Mouse (Mus musculus) heart, embryonic 14.5 days (tissue): ENCODE measurements around the gene Rtp1. TPM values are rescaled to one million over a fixed set of nuclear protein-coding genes. Genes with fewer than 3 reads are reported as not detected.

ENCODE experiments used
- ATAC-seq: fragments of 200-750 bp; cut with Nextera tagmentation; 2 replicates; pipeline ENCODE4 v1.8.0; 2017; ENCODE audit warnings: low read depth, moderate TSS enrichment; ENCODE audit not compliant: insufficient number of reproducible peaks, insufficient read depth, low FRiP score
- H3K27ac ChIP-seq, 2 experiments: fragments of 200-500 bp in 1 of 2; fragments of 300-500 bp in 1 of 2; sonication (generic) in 1 of 2; replicated peaks in 1 of 2; 2 replicates each; pipeline ENCODE4 v1.5.1; 2012 to 2014; ENCODE audit warnings: low read depth in 2 of 2, low read length in 2 of 2, control low read depth in 1 of 2, mild to moderate bottlenecking in 1 of 2, mixed read lengths in 1 of 2; ENCODE audit not compliant: control insufficient read depth in 1 of 2, insufficient read depth in 1 of 2
- H3K27me3 ChIP-seq: fragments of 300-500 bp; sonication (generic); 2 replicates; pipeline ENCODE4 v1.6.1; 2014; ENCODE audit warnings: mild to moderate bottlenecking, low read length, control low read depth; ENCODE audit not compliant: control insufficient read depth, insufficient read depth
- H3K36me3 ChIP-seq: fragments of 300-500 bp; sonication (generic); 2 replicates; pipeline ENCODE4 v1.6.1; 2014; ENCODE audit warnings: mild to moderate bottlenecking, control low read depth, low read length, mixed read lengths; ENCODE audit not compliant: control insufficient read depth, insufficient read depth
- H3K4me1 ChIP-seq, 2 experiments: fragments of 200-500 bp in 1 of 2; fragments of 300-500 bp in 1 of 2; sonication (generic) in 1 of 2; 2 replicates each; pipeline ENCODE4 v1.6.1; 2012 to 2014; ENCODE audit warnings: low read length in 2 of 2, control low read depth in 1 of 2, mixed read lengths in 1 of 2; ENCODE audit not compliant: control insufficient read depth in 2 of 2, insufficient read depth in 2 of 2
- H3K4me2 ChIP-seq: fragments of 300-500 bp; sonication (generic); 2 replicates; pipeline ENCODE4 v1.6.1; 2014; ENCODE audit warnings: mild to moderate bottlenecking, low read length
- H3K4me3 ChIP-seq, 2 experiments: fragments of 200-500 bp in 1 of 2; fragments of 300-500 bp in 1 of 2; sonication (generic) in 1 of 2; 2 replicates each; pipeline ENCODE4 v1.5.1; 2012 to 2014; ENCODE audit warnings: low read length in 2 of 2, mild to moderate bottlenecking in 2 of 2, control low read depth in 1 of 2, low read depth in 1 of 2, moderate library complexity in 1 of 2; ENCODE audit not compliant: control insufficient read depth in 1 of 2, insufficient read depth in 1 of 2
- H3K9ac ChIP-seq: fragments of 300-500 bp; sonication (generic); 2 replicates; pipeline ENCODE4 v1.6.1; 2014; ENCODE audit warnings: mild to moderate bottlenecking, low read length
- H3K9me3 ChIP-seq: fragments of 300-500 bp; sonication (generic); 2 replicates; pipeline ENCODE4 v1.6.1; 2016; ENCODE audit warnings: low read length, control low read depth; ENCODE audit not compliant: control insufficient read depth
- WGBS: fragments of 180-500 bp; shearing (Covaris S2); extraction: QIAGEN DNeasy Blood & Tissue Kit; methylation state at CpG from one replicate; pipeline ENCODE4 v1.1.7; 2014; 5-methylcytosine and 5-hydroxymethylcytosine counted together
- polyA plus RNA-seq: library from polyadenylated mRNA; unstranded; fragments of >200 nt; fragmentation: Nextera tagmentation; extraction: Ambion mirVana; gene quantifications from 2 replicates; pipeline ENCODE4 v1.2.1, GENCODE M21; 2014

Gene Rtp1
- polyA plus RNA-seq, 1 experiment from 2014 or later: not detected

DNA sequence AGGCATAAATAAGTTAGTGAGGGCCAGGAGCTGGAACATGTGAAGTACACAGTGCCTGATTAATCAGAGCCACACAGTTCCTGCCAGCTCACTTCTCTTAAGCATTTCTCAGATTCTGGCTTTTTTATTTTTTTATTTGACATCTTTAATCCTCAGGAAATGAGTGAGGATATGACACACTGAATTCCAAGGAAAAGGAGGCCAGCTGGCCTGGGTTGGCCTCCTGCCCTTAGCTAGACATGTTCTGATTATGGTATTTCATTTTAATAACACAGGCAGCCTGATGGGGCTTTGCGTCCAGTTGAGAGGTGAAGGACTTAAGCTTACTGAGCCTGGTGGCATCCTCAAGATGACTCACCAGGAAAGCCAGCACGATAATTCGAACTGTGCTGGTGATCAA lies 27.6 kb downstream of the Rtp1 start:
- H3K27ac ChIP-seq: peak overlapping the region; percentile 29 to 35; a peak in 2 of 4 replicates

DNA sequence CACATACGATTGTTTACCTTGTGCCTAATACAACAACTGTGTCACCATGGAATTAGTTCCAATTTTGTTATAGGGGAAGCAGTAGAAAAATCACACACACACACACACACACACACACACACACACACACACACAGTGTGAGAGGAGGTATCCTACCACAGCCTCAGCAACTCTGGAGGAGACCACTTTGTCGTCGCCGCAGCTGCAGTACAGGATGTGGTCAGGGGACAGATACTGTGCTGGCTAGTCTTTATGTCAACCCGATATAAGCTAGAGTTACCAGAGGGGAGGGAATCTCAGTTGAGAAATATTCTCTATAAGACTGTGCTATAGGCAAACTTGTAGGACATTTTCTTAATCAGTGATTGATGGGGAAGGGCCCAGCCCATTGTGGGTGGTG lies 28.4 kb downstream of the Rtp1 start:
- H3K36me3 ChIP-seq: no peaks in the 10 kb centered on the region
- no peak overlapping the region for H3K4me2 ChIP-seq
- no peak overlapping the region for H3K4me3 ChIP-seq
- WGBS: 74% methylated on average over 5 of the region's 5 CpGs
- H3K9me3 ChIP-seq: no peaks in the 10 kb centered on the region
- H3K27ac ChIP-seq: no peak overlapping the region
- 0 out of 4 replicates have a peak, but pooled peaks cover 2 to 3% of the 10 kb centered on the region in 2 experiments for H3K4me1 ChIP-seq
- no peak overlapping the region for H3K9ac ChIP-seq
- 0 out of 2 replicates have a peak, but pooled peaks cover 3% of the 10 kb centered on the region for H3K27me3 ChIP-seq
- ATAC-seq: no peak

More for the DNA sequence above, 27.6 kb downstream of the Rtp1 start:
- no peak overlapping the region for H3K9ac ChIP-seq
- no peaks in the 10 kb centered on the region for H3K36me3 ChIP-seq
- no peak overlapping the region for H3K4me2 ChIP-seq
- WGBS: 42% methylated on average over 3 of the region's 3 CpGs
- no peak; the same call in 1 of the 2 replicates for ATAC-seq
- 0 out of 4 replicates have a peak, but pooled peaks cover 2 to 4% of the 10 kb centered on the region in 2 experiments for H3K4me1 ChIP-seq
- H3K9me3 ChIP-seq: no peaks in the 10 kb centered on the region
- 0 out of 2 replicates have a peak, but pooled peaks cover 3% of the 10 kb centered on the region for H3K27me3 ChIP-seq
- H3K4me3 ChIP-seq: no peak overlapping the region

DNA sequence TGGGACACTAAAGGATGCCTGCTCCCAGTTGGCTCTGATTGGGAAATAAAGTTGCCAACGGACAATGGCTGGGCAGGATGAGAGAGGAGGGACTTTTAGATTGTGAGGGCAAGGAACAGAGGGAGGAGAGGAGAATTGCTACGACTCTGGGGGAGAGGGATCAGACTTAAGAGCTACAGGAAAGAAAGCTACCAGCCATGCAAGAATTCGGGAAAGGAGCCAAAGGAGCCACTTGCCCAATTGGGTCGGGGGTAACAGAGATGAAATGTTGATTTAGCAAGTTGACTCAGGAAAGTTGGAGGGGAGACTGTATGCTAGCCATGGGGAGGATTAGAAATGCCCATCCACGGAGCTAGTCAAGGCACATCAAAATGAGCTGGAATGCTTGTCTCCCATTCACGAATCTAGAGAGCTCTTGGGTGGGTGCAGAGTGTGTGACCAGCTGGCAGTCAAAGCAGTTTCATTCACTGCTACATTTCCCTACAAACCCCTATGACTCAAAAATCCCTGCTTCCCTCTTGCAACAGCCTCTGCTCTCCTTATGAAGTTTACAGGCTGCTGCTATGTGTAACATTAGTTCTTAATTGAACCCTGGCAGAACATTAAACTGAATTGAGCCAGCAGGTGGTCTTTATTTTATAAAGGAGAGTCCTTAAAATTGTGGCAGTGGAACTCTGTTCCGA lies 30.1 kb downstream of the Rtp1 start:
- 0 out of 2 replicates have a peak, but pooled peaks cover under 1% of the 10 kb centered on the region for H3K27me3 ChIP-seq
- no peaks in the 10 kb centered on the region for H3K36me3 ChIP-seq
- H3K4me1 ChIP-seq: 0 out of 4 replicates have a peak, but pooled peaks cover 2 to 3% of the 10 kb centered on the region in 2 experiments
- H3K27ac ChIP-seq: no peak overlapping the region
- no peak overlapping the region for H3K4me2 ChIP-seq
- no peak for ATAC-seq
- no peak overlapping the region for H3K9ac ChIP-seq
- no peak overlapping the region for H3K4me3 ChIP-seq
- no peaks in the 10 kb centered on the region for H3K9me3 ChIP-seq
- WGBS: 48% methylated on average over 7 of the region's 7 CpGs

DNA sequence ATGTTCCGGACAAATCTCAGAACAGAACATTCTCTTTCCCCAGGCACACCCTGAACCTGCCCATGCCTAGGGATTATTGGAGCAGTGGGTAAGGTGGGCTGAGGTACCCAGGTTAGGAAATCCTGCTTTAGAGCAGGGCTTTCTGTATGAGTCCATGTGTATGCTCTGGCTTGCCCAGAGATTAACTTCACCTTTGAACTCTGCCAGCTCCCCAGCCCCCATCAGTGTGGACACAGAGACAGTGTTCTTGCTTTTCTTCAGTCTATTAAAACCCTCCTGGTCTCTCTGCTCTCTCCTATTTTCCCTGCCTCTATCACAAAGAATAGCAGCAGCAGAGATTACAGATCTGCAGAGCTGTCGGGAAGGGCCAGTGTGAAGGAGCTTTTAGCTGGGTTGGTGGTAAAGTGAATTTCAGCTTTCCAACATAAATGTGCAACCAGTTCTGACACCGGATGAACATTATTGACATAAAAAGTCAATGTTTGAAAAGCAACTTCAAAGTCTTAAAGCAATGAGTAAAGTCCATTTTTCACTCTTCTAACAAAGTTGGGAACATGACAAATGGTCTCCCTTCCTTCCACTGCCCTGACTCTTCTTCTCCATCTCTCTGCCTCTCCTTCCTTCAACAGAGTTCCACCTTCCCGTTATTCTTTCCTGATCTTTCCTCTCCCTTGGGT lies 34.9 kb downstream of the Rtp1 start:
- Histone ChIP-seq H3K36me3 (no peaks in the 10 kb centered on the region), H3K9me3 (no peaks in the 10 kb centered on the region), H3K9ac (no peak overlapping the region), H3K27me3 (no peaks in the 10 kb centered on the region), H3K27ac (no peak overlapping the region), H3K4me2 (no peak overlapping the region), H3K4me1 (0 out of 4 replicates have a peak, but pooled peaks cover 0 to under 1% of the 10 kb centered on the region in 2 experiments), H3K4me3 (no peak overlapping the region)
- ATAC-seq: no peak
- WGBS: 64% methylated on average over 4 of the region's 4 CpGs

DNA sequence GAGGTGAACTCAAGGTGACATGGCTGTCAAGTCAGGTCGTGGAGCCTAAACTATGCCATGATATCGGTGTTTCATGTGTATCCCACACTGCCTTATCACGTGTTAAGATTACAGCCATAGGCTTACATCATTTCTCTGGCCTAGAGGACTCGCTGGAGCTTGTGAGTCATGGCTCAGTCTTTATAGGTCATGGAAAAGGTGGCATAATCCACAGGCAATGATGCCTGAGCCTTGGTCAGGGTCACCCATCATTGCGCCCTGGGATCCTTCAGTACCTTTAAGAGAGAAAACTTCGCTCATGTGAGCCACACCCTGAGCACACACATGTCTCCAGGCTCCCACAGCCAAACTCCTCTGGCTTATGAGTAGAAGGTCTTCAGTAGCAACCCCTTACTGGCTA lies 42.6 kb downstream of the Rtp1 start:
- H3K4me1 ChIP-seq: peaks cover 3 to 4% of the 10 kb centered on the region in 2 experiments; a peak in 1 of 4 replicates
- no peak for ATAC-seq
- no peak overlapping the region for H3K9ac ChIP-seq
- H3K4me3 ChIP-seq: no peak overlapping the region
- WGBS: 65% methylated on average over 6 of the region's 6 CpGs
- no peak overlapping the region for H3K27ac ChIP-seq
- H3K27me3 ChIP-seq: no peaks in the 10 kb centered on the region
- no peak overlapping the region for H3K4me2 ChIP-seq
- no peaks in the 10 kb centered on the region for H3K36me3 ChIP-seq
- H3K9me3 ChIP-seq: no peaks in the 10 kb centered on the region

DNA sequence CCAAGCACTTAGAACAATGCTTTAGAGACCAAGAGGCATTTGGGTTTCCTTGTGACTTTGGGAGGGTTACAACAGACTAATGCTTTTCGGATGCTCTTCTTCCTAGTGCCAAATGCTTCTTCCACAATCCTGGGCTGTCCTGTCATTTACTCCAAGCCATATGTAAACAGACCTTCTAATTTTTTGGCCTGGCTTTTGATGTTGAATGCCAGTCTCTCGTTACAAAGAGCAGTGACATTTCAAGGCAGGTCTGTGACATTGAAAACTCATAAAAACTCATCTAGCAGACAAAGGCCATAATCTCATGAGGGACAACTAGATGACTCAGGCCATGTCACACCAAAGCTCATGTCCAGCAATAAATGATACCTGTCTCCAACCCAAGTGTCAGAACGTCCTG lies 43.1 kb downstream of the Rtp1 start:
- no peak overlapping the region for H3K27ac ChIP-seq
- H3K27me3 ChIP-seq: no peaks in the 10 kb centered on the region
- ATAC-seq: no peak
- no peak overlapping the region for H3K4me3 ChIP-seq
- WGBS: 60% methylated on average over 3 of the region's 3 CpGs
- H3K9me3 ChIP-seq: no peaks in the 10 kb centered on the region
- H3K9ac ChIP-seq: no peak overlapping the region
- H3K36me3 ChIP-seq: no peaks in the 10 kb centered on the region
- no peak overlapping the region for H3K4me2 ChIP-seq
- peaks cover 3 to 4% of the 10 kb centered on the region in 2 experiments; a peak in 1 of 4 replicates for H3K4me1 ChIP-seq

DNA sequence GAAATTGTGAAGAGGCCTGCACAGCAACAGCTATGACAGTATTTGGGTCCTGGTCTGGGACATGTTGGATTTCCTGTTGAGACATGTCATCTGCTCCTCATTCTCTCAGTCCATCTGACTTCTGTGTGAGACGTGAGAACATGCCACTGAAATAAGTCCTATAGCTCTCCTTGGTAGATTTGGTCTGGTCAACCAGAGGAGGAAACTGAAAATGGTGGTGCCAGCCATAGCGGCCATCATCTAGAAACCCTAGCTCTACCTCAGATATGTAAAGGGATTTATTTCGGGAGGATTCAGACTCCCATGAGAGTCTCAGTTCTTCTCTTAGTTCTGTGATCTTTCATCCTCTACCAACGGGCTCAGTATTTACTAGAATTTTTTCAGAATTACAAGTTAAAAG lies 46.7 kb downstream of the Rtp1 start:
- Histone ChIP-seq H3K4me1 (no peaks in the 10 kb centered on the region), H3K4me2 (no peak overlapping the region), H3K27me3 (no peaks in the 10 kb centered on the region), H3K36me3 (no peaks in the 10 kb centered on the region), H3K9ac (no peak overlapping the region), H3K27ac (no peak overlapping the region), H3K4me3 (no peak overlapping the region), H3K9me3 (no peaks in the 10 kb centered on the region)
- ATAC-seq: no peak
- WGBS: 86% methylated on average over 4 of the region's 4 CpGs
